Comparison of ENCODE assay signal across 20 mouse cellular contexts in the genomic region with DNA sequence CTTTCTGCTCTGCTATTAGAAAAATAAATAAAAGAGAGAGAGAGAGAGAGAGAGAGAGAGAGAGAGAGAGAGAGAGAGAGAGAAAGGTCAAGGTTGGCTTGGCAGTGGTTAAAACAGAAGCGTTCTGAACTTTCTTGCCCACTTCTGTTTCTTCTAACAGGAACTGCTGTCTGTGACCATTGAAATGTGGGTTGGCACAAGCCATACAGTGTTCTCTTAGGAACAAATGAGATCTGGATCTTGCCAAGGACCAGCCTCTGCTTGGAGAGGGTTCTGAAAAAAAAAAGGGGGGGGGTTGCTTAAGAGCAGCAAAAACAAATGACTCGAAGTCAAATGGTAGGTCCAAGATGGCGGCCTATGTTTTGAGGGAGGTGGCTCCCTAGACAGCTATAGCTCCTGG. TPM values are rescaled to one million over a fixed set of nuclear protein-coding genes. Genes with fewer than 3 reads are reported as not detected.
A peak's percentile ranks its signal among the peaks of the same experiment; 100 is the strongest.
DNase-seq lines count a peak whose midpoint lies in the region; ATAC-seq and TF ChIP-seq lines count a peak whose summit lies in the region.
"Had no signal": no experiment of that assay in that cellular context is flagged by ENCODE, and none has a peak within 500 bp of the region (broad histone marks: within the 10 kb centered on the region; RNA-seq: fewer than 3 reads in every experiment).

No protein-coding gene starts in this region.

- H3K4me2 ChIP-seq in lung, embryonic 14.5 days: no peak overlapping the region
- H3K4me2 ChIP-seq: embryonic facial prominence, embryonic 12.5 days; forebrain, embryonic 12.5 days; hindbrain, embryonic 13.5 days had no signal

- H3K4me3 ChIP-seq in lung, embryonic 14.5 days (ENCODE audit: low read depth, low read length): no peak overlapping the region
- H3K4me3 ChIP-seq: embryonic facial prominence, embryonic 12.5 days; forebrain, embryonic 12.5 days; hindbrain, embryonic 13.5 days had no signal

- no peak for TF ChIP-seq CTCF in lung, embryonic 14.5 days (IDR thresholded peaks at IDR 0.05; ENCODE audit: low read depth)

- ATAC-seq in lung, embryonic 14.5 days (ENCODE audit: insufficient read depth): no peak
- ATAC-seq in common myeloid progenitor, adult 5-6 weeks (replicated peaks; ENCODE audit: low read depth, poor library complexity, severe bottlenecking): 0 out of 2 replicates have a peak, but pooled peaks have one; percentile 34
- ATAC-seq in monocyte, adult 5-6 weeks (replicated peaks; ENCODE audit: insufficient number of reproducible peaks, low FRiP score, low TSS enrichment, poor library complexity, severe bottlenecking): peak; percentile 52
- ATAC-seq: activated CD4-positive, CD25-positive, alpha-beta regulatory T cell, adult 4 months; hindbrain, postnatal 0 days; Patski had no signal

- H3K36me3 ChIP-seq in lung, embryonic 14.5 days (ENCODE audit: insufficient read depth): no peaks in the 10 kb centered on the region
- H3K36me3 ChIP-seq: embryonic facial prominence, embryonic 12.5 days; forebrain, embryonic 12.5 days; hindbrain, embryonic 13.5 days had no signal

- WGBS in lung, embryonic 14.5 days: 86% methylated on average over 3 of the region's 3 CpGs

- no peaks in the 10 kb centered on the region for H3K27me3 ChIP-seq in lung, embryonic 14.5 days (ENCODE audit: insufficient read depth, low read length)
- H3K27me3 ChIP-seq: CH12.LX; embryonic facial prominence, embryonic 12.5 days; forebrain, embryonic 12.5 days; hindbrain, embryonic 13.5 days; Patski had no signal

- no peak overlapping the region for H3K9ac ChIP-seq in lung, embryonic 14.5 days
- H3K9ac ChIP-seq: embryonic facial prominence, embryonic 12.5 days; forebrain, embryonic 12.5 days; hindbrain, embryonic 13.5 days had no signal

- H3K27ac ChIP-seq in lung, embryonic 14.5 days (ENCODE audit: low read depth): peak overlapping the region; percentile 49; the same call in 1 of the 2 replicates
- H3K27ac ChIP-seq: embryonic facial prominence, embryonic 12.5 days; forebrain, embryonic 12.5 days; hindbrain, embryonic 13.5 days; hindbrain, postnatal 0 days had no signal

- H3K9me3 ChIP-seq in lung, embryonic 14.5 days (ENCODE audit: low read depth, low read length): no peaks in the 10 kb centered on the region
- H3K9me3 ChIP-seq: embryonic facial prominence, embryonic 12.5 days; forebrain, embryonic 12.5 days; hindbrain, embryonic 13.5 days had no signal

- DNase-seq in lung, embryonic 14.5 days: no peak
- DNase-seq in lung, postnatal 25 days (ENCODE audit: low spot score): no peak
- peak; percentile 12 for DNase-seq in adipocyte (ENCODE audit: low spot score)
- no peak for DNase-seq in urinary bladder, postnatal 14 days (ENCODE audit: low spot score)
- DNase-seq in frontal cortex, postnatal 10 days (ENCODE audit: low spot score in 2 of 2): no peak
- DNase-seq: adrenal gland, adult 2 months; adrenal gland, postnatal 36 days; cerebellum, adult 11 months; cerebellum, adult 8-10 months; gastrocnemius, postnatal 10 days; heart, postnatal 4 days had no signal

- H3K4me1 ChIP-seq in lung, embryonic 14.5 days (ENCODE audit: insufficient read depth): 0 out of 2 replicates have a peak, but pooled peaks cover 2% of the 10 kb centered on the region
- H3K4me1 ChIP-seq: forebrain, embryonic 12.5 days had no signal

RNA-seq across cellular contexts. Expression of gene Itga8, which starts 17.0 kb away (rescaled TPM):
- polyA plus RNA-seq in lung, embryonic 14.5 days (2014; fragmentation: Nextera tagmentation; extraction: Ambion mirVana): 42.6 and 44.1 TPM in 2 replicates
- total RNA-seq in common myeloid progenitor, adult 5-6 weeks (2017): 0.18 and 0.34 TPM in 2 replicates
- total RNA-seq in monocyte, adult 5-6 weeks (2017): 1.4 to 8.9 TPM (median 2.9 TPM) in 3 replicates
- polyA plus RNA-seq: activated CD4-positive, CD25-positive, alpha-beta regulatory T cell, adult 4 months; Patski had no signal
